Mouse (Mus musculus): Measurements from ENCODE around the gene Prap1.

- no peak for TF ChIP-seq CTCF (IDR thresholded peaks at IDR 0.05; ENCODE audit: low read depth)
- no peak for TF ChIP-seq EP300 (IDR thresholded peaks at IDR 0.05; ENCODE audit: low read depth)
Measured at GRCm38 (mm10) chr7:140045546-140045945, 47.6 kb upstream of the Prap1 start.
